Mouse (Mus musculus) thymus, adult 2 months (tissue): ENCODE data around the gene 9630041A04Rik.

Experiments
- CTCF ChIP-seq: fragments of 200-500 bp; IDR thresholded peaks from 2 replicates; pipeline ENCODE4 v1.5.1; 2012; ENCODE audit warnings: mild to moderate bottlenecking, control low read depth, low read length, moderate library complexity, borderline replicate concordance; ENCODE audit not compliant: control insufficient read depth, poor library complexity, insufficient read depth; ENCODE audit errors: extremely low read depth
- POLR2A ChIP-seq: fragments of 200-500 bp; IDR thresholded peaks from 2 replicates; pipeline ENCODE4 v1.6.1; 2012; ENCODE audit warnings: mild to moderate bottlenecking, low read length, control low read depth, moderate library complexity; ENCODE audit not compliant: control insufficient read depth, poor library complexity, insufficient read depth; ENCODE audit errors: extremely low read depth

GRCm38 (mm10) chr9:101918771-101919170, 57.1 kb downstream of the 9630041A04Rik start:
- no peak for TF ChIP-seq CTCF
- TF ChIP-seq POLR2A = no peak
